Mouse (Mus musculus) cerebellum, adult 2 months (tissue): ENCODE data around the gene Dpp8.

ENCODE experiments used
- CTCF ChIP-seq: fragments of 200-500 bp; IDR thresholded peaks from 2 replicates; pipeline ENCODE4 v1.5.1; 2011; ENCODE audit warnings: low read depth, mild to moderate bottlenecking, control low read depth, low read length, moderate library complexity, borderline replicate concordance; ENCODE audit not compliant: insufficient read depth
- POLR2A ChIP-seq: fragments of 200-500 bp; IDR thresholded peaks from 2 replicates; pipeline ENCODE4 v1.6.1; 2011; ENCODE audit warnings: low read length, control low read depth, borderline replicate concordance; ENCODE audit not compliant: insufficient read depth

DNA sequence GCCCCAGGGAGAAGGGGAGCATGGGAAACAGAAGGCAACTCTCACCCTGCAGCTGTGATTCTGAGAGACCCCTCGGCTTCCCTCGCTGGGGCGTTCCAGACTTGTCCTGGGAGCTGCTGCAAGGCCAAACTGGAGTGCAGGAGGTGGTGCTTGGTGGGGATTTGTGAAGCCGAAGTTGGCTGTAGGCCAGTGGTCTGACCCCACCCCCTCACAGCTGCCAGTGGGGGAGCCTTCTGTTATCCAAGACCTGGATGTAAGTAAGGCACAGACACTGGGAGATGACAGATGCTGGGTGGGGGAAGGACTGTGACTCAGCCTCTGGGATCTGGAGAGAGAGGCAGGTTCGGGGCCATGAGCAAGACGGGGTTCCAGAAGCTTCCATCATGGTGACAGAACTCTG lies 62.0 kb downstream of the Dpp8 start:
- TF ChIP-seq POLR2A (no peak), CTCF (no peak)
